Mouse (Mus musculus): Measurements from ENCODE around the gene Reep3.
"Not testable (repeated sequence)": the region's sequence is repeated elsewhere in the genome, so short reads cannot be mapped to it uniquely, and the experiment has no call there.

Reep3 gene

GRCm38 (mm10) chr10:67017315-67017714, 79.4 kb downstream of the Reep3 start:
- no peak for DNase-seq (ENCODE audit: low spot score)

GRCm38 (mm10) chr10:67016615-67017278, 80.0 kb downstream of the Reep3 start:
- no peak for DNase-seq (ENCODE audit: low spot score)

GRCm38 (mm10) chr10:67014746-67015145, 82.0 kb downstream of the Reep3 start:
- no peak for DNase-seq (ENCODE audit: low spot score)

GRCm38 (mm10) chr10:67010521-67010920, 86.2 kb downstream of the Reep3 start:
- no peak for DNase-seq (ENCODE audit: low spot score)

- DNase-seq (ENCODE audit: low spot score), result no peak
Observed at GRCm38 (mm10) chr10:67004527-67005042, 92.2 kb downstream of the Reep3 start.

- peak; percentile 54 for DNase-seq (ENCODE audit: low spot score)
Observed at GRCm38 (mm10) chr10:67003743-67004526, 92.8 kb downstream of the Reep3 start.

- DNase-seq (ENCODE audit: low spot score), result peak; percentile 50
Observed at GRCm38 (mm10) chr10:67003009-67003742, 93.6 kb downstream of the Reep3 start.

- peak; percentile 77 for DNase-seq (ENCODE audit: low spot score)
Observed at GRCm38 (mm10) chr10:67002207-67003008, 94.3 kb downstream of the Reep3 start.

- not testable (repeated sequence) for DNase-seq (ENCODE audit: low spot score)
Observed at GRCm38 (mm10) chr10:67000958-67001615, 95.7 kb downstream of the Reep3 start.

- no peak for DNase-seq (ENCODE audit: low spot score)
Observed at GRCm38 (mm10) chr10:67000136-67000535, 96.6 kb downstream of the Reep3 start.

GRCm38 (mm10) chr10:66998770-66999169, 98.0 kb downstream of the Reep3 start:
- DNase-seq (ENCODE audit: low spot score), result no peak

GRCm38 (mm10) chr10:66995181-66995580, 101.6 kb downstream of the Reep3 start:
- DNase-seq (ENCODE audit: low spot score), result no peak

GRCm38 (mm10) chr10:66994469-66994868, 102.3 kb downstream of the Reep3 start:
- no peak for DNase-seq (ENCODE audit: low spot score)

- no peak for DNase-seq (ENCODE audit: low spot score)
Observed at GRCm38 (mm10) chr10:66992591-66992990, 104.2 kb downstream of the Reep3 start.

- DNase-seq (ENCODE audit: low spot score), result peak; percentile 58
Observed at GRCm38 (mm10) chr10:66990506-66990905, 106.2 kb downstream of the Reep3 start.

- DNase-seq (ENCODE audit: low spot score), result no peak
Observed at GRCm38 (mm10) chr10:66983043-66983442, 113.7 kb downstream of the Reep3 start.

GRCm38 (mm10) chr10:66978215-66978614, 118.5 kb downstream of the Reep3 start:
- DNase-seq (ENCODE audit: low spot score), result no peak

- DNase-seq (ENCODE audit: low spot score), result no peak
Observed at GRCm38 (mm10) chr10:66977093-66977492, 119.7 kb downstream of the Reep3 start.

- DNase-seq (ENCODE audit: low spot score), result no peak
Observed at GRCm38 (mm10) chr10:66975451-66975850, 121.3 kb downstream of the Reep3 start.

GRCm38 (mm10) chr10:66974417-66974816, 122.3 kb downstream of the Reep3 start:
- no peak for DNase-seq (ENCODE audit: low spot score)

GRCm38 (mm10) chr10:66973866-66974265, 122.9 kb downstream of the Reep3 start:
- no peak for DNase-seq (ENCODE audit: low spot score)
